19 mouse cellular contexts compared by ENCODE assay signal in genomic region chr4:89164681-89165080, GRCm38 (mm10). TPM values are rescaled to one million over a fixed set of nuclear protein-coding genes. Genes with fewer than 3 reads are reported as not detected.
DNase-seq lines count a peak whose midpoint lies in the region; ATAC-seq and TF ChIP-seq lines count a peak whose summit lies in the region.
"Had no signal": no experiment of that assay in that cellular context is flagged by ENCODE, and none has a peak within 500 bp of the region (broad histone marks: within the 10 kb centered on the region; RNA-seq: fewer than 3 reads in every experiment).

No protein-coding gene starts in this region.

- no peaks in the 10 kb centered on the region for H3K27me3 ChIP-seq in MEL (ENCODE audit: control insufficient read depth in 1 of 2, insufficient read depth in 2 of 2, low read length in 2 of 2)
- no peaks in the 10 kb centered on the region for H3K27me3 ChIP-seq in forebrain, embryonic 11.5 days (ENCODE audit: control insufficient read depth, insufficient read depth, low read length)
- no peaks in the 10 kb centered on the region for H3K27me3 ChIP-seq in limb, embryonic 10.5 days (ENCODE audit: low read depth, poor library complexity, severe bottlenecking)
- no peaks in the 10 kb centered on the region for H3K27me3 ChIP-seq in kidney, embryonic 15.5 days
- H3K27me3 ChIP-seq: embryonic facial prominence, embryonic 12.5 days; forebrain, embryonic 13.5 days; heart, embryonic 13.5 days had no signal

- 92% methylated on average over 2 of the region's 2 CpGs for WGBS in forebrain, embryonic 11.5 days
- WGBS in limb, embryonic 10.5 days = 95% methylated on average over 2 of the region's 2 CpGs
- WGBS in kidney, embryonic 15.5 days = 94% methylated on average over 2 of the region's 2 CpGs

- peak; percentile 20 to 62; a peak in 3 of 4 replicates for TF ChIP-seq EP300 in MEL (IDR thresholded peaks at IDR 0.05; ENCODE audit: low read depth in 1 of 2, low read length in 2 of 2)

- no peak overlapping the region for H3K4me2 ChIP-seq in forebrain, embryonic 11.5 days (ENCODE audit: low read depth, low read length, severe bottlenecking)
- H3K4me2 ChIP-seq in kidney, embryonic 15.5 days = no peak overlapping the region
- H3K4me2 ChIP-seq: embryonic facial prominence, embryonic 12.5 days; forebrain, embryonic 13.5 days; heart, embryonic 13.5 days; hindbrain, embryonic 14.5 days had no signal

- peak; percentile 79 for ATAC-seq in common myeloid progenitor, adult 5-6 weeks (replicated peaks; ENCODE audit: low read depth, poor library complexity, severe bottlenecking)
- ATAC-seq in megakaryocyte, adult 5-6 weeks (ENCODE audit: poor library complexity, severe bottlenecking) = peak; percentile 74
- ATAC-seq in forebrain, embryonic 11.5 days (replicated peaks; ENCODE audit: low FRiP score) = no peak
- ATAC-seq in kidney, embryonic 15.5 days (replicated peaks; ENCODE audit: low FRiP score) = no peak
- ATAC-seq: forebrain, embryonic 13.5 days; forebrain, postnatal 0 days; intestine, embryonic 16.5 days had no signal

- peaks cover 7 to 8% of the 10 kb centered on the region in 2 experiments; a peak in 3 of 4 replicates for H3K36me3 ChIP-seq in MEL (ENCODE audit: control insufficient read depth in 1 of 2, insufficient read depth in 2 of 2, low read length in 2 of 2)
- peaks cover 5% of the 10 kb centered on the region; the same call in 1 of the 2 replicates for H3K36me3 ChIP-seq in forebrain, embryonic 11.5 days (ENCODE audit: control insufficient read depth, insufficient read depth, low read length)
- H3K36me3 ChIP-seq in limb, embryonic 10.5 days = peaks cover 98% of the 10 kb centered on the region
- peaks cover 90% of the 10 kb centered on the region for H3K36me3 ChIP-seq in kidney, embryonic 15.5 days

- no peak for TF ChIP-seq POLR2A in MEL (IDR thresholded peaks at IDR 0.05; ENCODE audit: control insufficient read depth in 1 of 2, insufficient read depth in 1 of 2, low read depth in 1 of 2, low read length in 2 of 2, poor library complexity in 1 of 2)

- no peak for TF ChIP-seq CTCF in MEL (IDR thresholded peaks at IDR 0.05 in 2 of 3, conservative IDR thresholded peaks at IDR 0.05 in 1 of 3; ENCODE audit: control insufficient read depth in 1 of 3, insufficient read depth in 1 of 3, low read depth in 2 of 3, low read length in 3 of 3, poor library complexity in 1 of 3, severe bottlenecking in 1 of 3)

- H3K4me1 ChIP-seq in MEL (ENCODE audit: control insufficient read depth in 1 of 2, insufficient read depth in 2 of 2, low read length in 2 of 2) = peaks cover 0 to 9% of the 10 kb centered on the region in 2 experiments; a peak in 1 of 4 replicates
- H3K4me1 ChIP-seq in forebrain, embryonic 11.5 days (replicated peaks; ENCODE audit: control insufficient read depth, insufficient read depth, low read length) = no peaks in the 10 kb centered on the region
- H3K4me1 ChIP-seq in limb, embryonic 10.5 days = no peaks in the 10 kb centered on the region
- no peaks in the 10 kb centered on the region for H3K4me1 ChIP-seq in kidney, embryonic 15.5 days
- H3K4me1 ChIP-seq: embryonic facial prominence, embryonic 12.5 days; forebrain, embryonic 13.5 days; heart, embryonic 13.5 days had no signal

- no peaks in the 10 kb centered on the region for H3K79me2 ChIP-seq in MEL (ENCODE audit: control insufficient read depth, insufficient read depth, low read length, poor library complexity)

- peak; percentile 80 for DNase-seq in MEL (ENCODE audit: low read depth, low spot score)
- DNase-seq in forebrain, embryonic 11.5 days (ENCODE audit: low spot score) = no peak
- no peak for DNase-seq in limb, embryonic 10.5 days (ENCODE audit: low spot score)
- DNase-seq: adrenal gland, adult 2 months; adrenal gland, postnatal 25 days; cerebellum, adult 2 months; cerebellum, postnatal 10 days; forebrain, postnatal 0 days; gastrocnemius, adult 2 months; gastrocnemius, postnatal 25 days; heart, postnatal 4 days had no signal

- no peak; the same call in 1 of the 2 replicates for TF ChIP-seq RAD21 in MEL (IDR thresholded peaks at IDR 0.05; ENCODE audit: low read depth, low read length)

- H3K27ac ChIP-seq in MEL (ENCODE audit: control insufficient read depth, low read depth, low read length) = no peak overlapping the region
- no peak overlapping the region for H3K27ac ChIP-seq in forebrain, embryonic 11.5 days (ENCODE audit: low read depth, low read length)
- no peak overlapping the region for H3K27ac ChIP-seq in limb, embryonic 10.5 days
- no peak overlapping the region for H3K27ac ChIP-seq in kidney, embryonic 15.5 days
- H3K27ac ChIP-seq: embryonic facial prominence, embryonic 12.5 days; forebrain, embryonic 13.5 days; gastrocnemius, adult 2 months; heart, embryonic 13.5 days; hindbrain, embryonic 14.5 days had no signal

- H3K9me3 ChIP-seq in MEL (replicated peaks; ENCODE audit: insufficient read depth, low read length) = no peaks in the 10 kb centered on the region
- no peaks in the 10 kb centered on the region for H3K9me3 ChIP-seq in forebrain, embryonic 11.5 days (ENCODE audit: control insufficient read depth, low read length)
- no peaks in the 10 kb centered on the region for H3K9me3 ChIP-seq in limb, embryonic 10.5 days (replicated peaks)
- H3K9me3 ChIP-seq in kidney, embryonic 15.5 days (replicated peaks) = no peaks in the 10 kb centered on the region
- H3K9me3 ChIP-seq: embryonic facial prominence, embryonic 12.5 days; forebrain, embryonic 13.5 days; heart, embryonic 13.5 days had no signal

- no peak overlapping the region for H3K9ac ChIP-seq in MEL (ENCODE audit: control insufficient read depth, low read depth, low read length, poor library complexity, severe bottlenecking)
- no peak overlapping the region for H3K9ac ChIP-seq in forebrain, embryonic 11.5 days (ENCODE audit: low read length)
- no peak overlapping the region for H3K9ac ChIP-seq in kidney, embryonic 15.5 days
- H3K9ac ChIP-seq: embryonic facial prominence, embryonic 12.5 days; forebrain, embryonic 13.5 days; forebrain, postnatal 0 days; heart, embryonic 13.5 days; hindbrain, embryonic 14.5 days had no signal

- H3K4me3 ChIP-seq in MEL (ENCODE audit: control insufficient read depth in 1 of 2, insufficient read depth in 1 of 2, low read depth in 2 of 2, low read length in 2 of 2) = no peak overlapping the region
- H3K4me3 ChIP-seq in forebrain, embryonic 11.5 days (ENCODE audit: low read depth, low read length) = no peak overlapping the region
- no peak overlapping the region for H3K4me3 ChIP-seq in limb, embryonic 10.5 days
- no peak overlapping the region for H3K4me3 ChIP-seq in kidney, embryonic 15.5 days (replicated peaks)
- H3K4me3 ChIP-seq: embryonic facial prominence, embryonic 12.5 days; forebrain, embryonic 13.5 days; gastrocnemius, adult 2 months; heart, embryonic 13.5 days had no signal

TF ChIP-seq in MEL, 35 proteins besides CTCF, POLR2A, EP300 and RAD21:
- TF ChIP-seq BHLHE40 (IDR thresholded peaks at IDR 0.05; ENCODE audit: borderline replicate concordance, low read depth, low read length) (no peak), USF1 (IDR thresholded peaks at IDR 0.05; ENCODE audit: low read depth, low read length) (no peak), MYB (IDR thresholded peaks at IDR 0.05; ENCODE audit: low read depth, low read length) (no peak), MAZ (IDR thresholded peaks at IDR 0.05; ENCODE audit: low read depth, low read length) (no peak), JUND (IDR thresholded peaks at IDR 0.05; ENCODE audit: low read depth, low read length) (no peak), ZKSCAN1 (IDR thresholded peaks at IDR 0.05; ENCODE audit: low read depth, low read length) (no peak), USF2 (IDR thresholded peaks at IDR 0.05; ENCODE audit: borderline replicate concordance in 1 of 2, insufficient read depth in 1 of 2, low read depth in 1 of 2, low read length in 2 of 2) (no peak), CHD1 (IDR thresholded peaks at IDR 0.05; ENCODE audit: low read depth, low read length) (no peak), GATA1 (IDR thresholded peaks at IDR 0.05; ENCODE audit: low read depth, low read length) (0 out of 2 replicates have a peak, but pooled peaks have one; percentile 2)
TF ChIP-seq in MEL: peak in this region for 1.

RNA-seq across cellular contexts. Expression of gene Mtap, which starts 27.8 kb away (rescaled TPM):
- 36.6 and 36.7 TPM in 2 replicates for total RNA-seq in MEL (2012; rRNA removed)
- 10 to 100 TPM; 45.4 to 52.0 TPM for polyA plus RNA-seq in MEL (2012; ENCODE audit: insufficient read depth in 1 of 2, insufficient read length in 2 of 2, low read depth in 1 of 2, low replicate concordance in 2 of 2, missing spikeins in 1 of 2)
- 43.8 and 52.2 TPM in 2 replicates for total RNA-seq in common myeloid progenitor, adult 5-6 weeks (2017)
- total RNA-seq in megakaryocyte, adult 5-6 weeks (2015) = 17.6 and 21.3 TPM in 2 replicates
- total RNA-seq in megakaryocyte, adult 5-6 weeks (2017) = 16.7 and 18.2 TPM in 2 replicates
- 103 and 110 TPM in 2 replicates for polyA plus RNA-seq in forebrain, embryonic 11.5 days (2014; fragmentation: Nextera tagmentation; extraction: Ambion mirVana)
- polyA plus RNA-seq in limb, embryonic 10.5 days (2016; fragmentation: Nextera tagmentation; extraction: Ambion mirVana) = 117 and 141 TPM in 2 replicates
- polyA plus RNA-seq in kidney, embryonic 15.5 days (2015; fragmentation: Nextera tagmentation; extraction: Ambion mirVana) = 74.0 and 74.7 TPM in 2 replicates

Comparison
In these comparisons a context has a peak if more than half of its experiments do, and no peak if none do; other contexts are left out.
1. ATAC-seq: peak in common myeloid progenitor, adult 5-6 weeks (single experiment) and megakaryocyte, adult 5-6 weeks (single experiment); none in forebrain, embryonic 11.5 days (single experiment) and kidney, embryonic 15.5 days (single experiment).